ENCODE assay signal across 8 mouse cellular contexts in the genomic region with DNA sequence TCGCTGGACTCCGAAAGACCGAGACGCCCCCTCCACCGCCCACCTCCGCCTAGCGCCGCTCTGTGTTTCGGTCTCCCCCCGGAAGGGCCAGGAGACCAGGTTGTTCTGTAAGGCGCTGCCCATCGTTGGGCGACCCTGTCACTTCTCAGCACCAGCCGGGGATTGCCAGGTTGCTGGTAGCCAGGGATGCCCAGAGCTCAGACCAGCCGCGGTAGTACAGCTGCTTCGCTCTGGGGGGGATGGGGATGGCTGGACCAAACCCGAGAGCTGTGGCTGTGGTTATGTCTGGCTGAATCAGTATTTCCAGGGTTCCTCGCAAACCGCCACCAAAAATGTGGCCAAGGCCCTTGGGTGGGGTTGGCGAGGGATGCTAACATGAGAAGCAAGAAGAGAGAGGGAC. TPM values are rescaled to one million over a fixed set of nuclear protein-coding genes. Genes with fewer than 3 reads are reported as not detected.
DNase-seq lines count a peak whose midpoint lies in the region; ATAC-seq and TF ChIP-seq lines count a peak whose summit lies in the region.

No protein-coding gene starts in this region.

- DNase-seq in heart, postnatal 10 days = no peak
- DNase-seq in ES-E14 (ENCODE audit: low read depth, low spot score) = no peak
- no peak for DNase-seq in adrenal gland, adult (ENCODE audit: inconsistent age in 2 of 2, low spot score in 1 of 2)
- DNase-seq in layer of hippocampus, postnatal 36 days = no peak

- ATAC-seq in heart, embryonic 11.5 days (replicated peaks; ENCODE audit: insufficient number of reproducible peaks, low FRiP score, low TSS enrichment) = no peak
- ATAC-seq in forebrain, embryonic 16.5 days = peak; percentile 38
- ATAC-seq in megakaryocyte, adult 5-6 weeks (ENCODE audit: poor library complexity, severe bottlenecking) = peak; percentile 6; the same call in 1 of the 2 replicates
- no peak for ATAC-seq in granulocyte monocyte progenitor cell, adult 5-6 weeks (replicated peaks; ENCODE audit: poor library complexity, severe bottlenecking)

- in situ Hi-C loops in ES-E14 (cut with MboI; ENCODE audit: low sequenced_read_pairs in 2 of 2, unreplicated experiment in 2 of 2) = no loop called here

- H3K27me3 ChIP-seq in heart, embryonic 11.5 days (ENCODE audit: control insufficient read depth, insufficient read depth, low read length) = no peaks in the 10 kb centered on the region
- H3K27me3 ChIP-seq in forebrain, embryonic 16.5 days (replicated peaks; ENCODE audit: control insufficient read depth, insufficient read depth, low read length) = peaks cover 4% of the 10 kb centered on the region; the same call in 1 of the 2 replicates

- under 1% methylated on average over 21 of the region's 21 CpGs for WGBS in heart, embryonic 11.5 days (ENCODE audit: insufficient replicate concordance)
- under 1% methylated on average over 21 of the region's 21 CpGs for WGBS in forebrain, embryonic 16.5 days

- H3K4me1 ChIP-seq in heart, embryonic 11.5 days (ENCODE audit: control insufficient read depth, insufficient read depth, low read length) = peaks cover 13% of the 10 kb centered on the region
- peaks cover 0 to 3% of the 10 kb centered on the region in 2 experiments; a peak in 1 of 4 replicates for H3K4me1 ChIP-seq in ES-E14 (ENCODE audit: control insufficient read depth in 2 of 2, insufficient read depth in 2 of 2, low read length in 2 of 2, poor library complexity in 1 of 2)
- H3K4me1 ChIP-seq in forebrain, embryonic 16.5 days (replicated peaks; ENCODE audit: control insufficient read depth, insufficient read depth, low read length) = peaks cover 36% of the 10 kb centered on the region

- no peaks in the 10 kb centered on the region for H3K9me3 ChIP-seq in heart, embryonic 11.5 days (replicated peaks; ENCODE audit: control insufficient read depth, low read length)
- H3K9me3 ChIP-seq in ES-E14 (ENCODE audit: control insufficient read depth, insufficient read depth, low read depth, low read length) = no peaks in the 10 kb centered on the region
- no peaks in the 10 kb centered on the region for H3K9me3 ChIP-seq in forebrain, embryonic 16.5 days (ENCODE audit: control insufficient read depth, low read length)

- H3K4me2 ChIP-seq in heart, embryonic 11.5 days = peak overlapping the region; percentile 96
- peak overlapping the region; percentile 99 for H3K4me2 ChIP-seq in forebrain, embryonic 16.5 days (ENCODE audit: low read length)

- H3K9ac ChIP-seq in heart, embryonic 11.5 days (ENCODE audit: low read depth, low read length) = peak overlapping the region; percentile 61
- H3K9ac ChIP-seq in ES-E14 (ENCODE audit: insufficient read depth, low read depth, low read length, poor library complexity, severe bottlenecking) = peak overlapping the region; percentile 68
- H3K9ac ChIP-seq in forebrain, embryonic 16.5 days (replicated peaks; ENCODE audit: low read depth, low read length) = peak overlapping the region; percentile 72

- no peak overlapping the region for H3K27ac ChIP-seq in heart, embryonic 11.5 days (ENCODE audit: low read depth, low read length)
- no peak overlapping the region for H3K27ac ChIP-seq in ES-E14 (ENCODE audit: insufficient read depth, low read depth, low read length, poor library complexity, severe bottlenecking)
- peak overlapping the region; percentile 60 for H3K27ac ChIP-seq in forebrain, embryonic 16.5 days (ENCODE audit: low read length)

- intact Hi-C loops in heart, postnatal 10 days (cut with DNase I) = no loop called here

- no peaks in the 10 kb centered on the region for H3K36me3 ChIP-seq in heart, embryonic 11.5 days (ENCODE audit: control insufficient read depth, insufficient read depth, low read length)
- no peaks in the 10 kb centered on the region for H3K36me3 ChIP-seq in ES-E14 (ENCODE audit: control insufficient read depth, insufficient read depth, low read length, poor library complexity, severe bottlenecking)
- H3K36me3 ChIP-seq in forebrain, embryonic 16.5 days (ENCODE audit: control insufficient read depth, insufficient read depth) = no peaks in the 10 kb centered on the region

- peak overlapping the region; percentile 71 for H3K4me3 ChIP-seq in heart, embryonic 11.5 days (ENCODE audit: low read depth, low read length)
- peak overlapping the region; percentile 76 for H3K4me3 ChIP-seq in ES-E14 (ENCODE audit: insufficient read depth in 1 of 2, low read depth in 1 of 2, low read length in 2 of 2, poor library complexity in 1 of 2, severe bottlenecking in 1 of 2)
- H3K4me3 ChIP-seq in forebrain, embryonic 16.5 days (replicated peaks; ENCODE audit: low read length) = peak overlapping the region; percentile 72

TF ChIP-seq in ES-E14, 5 proteins besides CTCF, POLR2A, EP300 and RAD21:
- TF ChIP-seq HCFC1 (IDR thresholded peaks at IDR 0.05; ENCODE audit: borderline replicate concordance, insufficient read depth, low read length) (no peak), MAFK (IDR thresholded peaks at IDR 0.05; ENCODE audit: insufficient read depth, low read depth, low read length) (no peak), ZNF384 (IDR thresholded peaks at IDR 0.05; ENCODE audit: low read depth, low read length) (no peak), CHD2 (IDR thresholded peaks at IDR 0.05; ENCODE audit: low read depth, low read length) (no peak)

RNA-seq across cellular contexts. Expression of a gene that starts 0.5 kb away (rescaled TPM):
- 8.6 and 9.3 TPM in 2 replicates for polyA plus RNA-seq in heart, embryonic 11.5 days (2014; fragmentation: Nextera tagmentation; extraction: Ambion mirVana)
- total RNA-seq in heart, postnatal 10 days (2021) = 10 to 100 TPM; 32.0 to 37.7 TPM
- 5.9 and 6.1 TPM in 2 replicates for total RNA-seq in ES-E14 (2012; rRNA removed)
- polyA plus RNA-seq in forebrain, embryonic 16.5 days (2015; fragmentation: Nextera tagmentation; extraction: Ambion mirVana) = 2.3 and 2.9 TPM in 2 replicates
- 28.0 and 33.1 TPM in 2 replicates for total RNA-seq in megakaryocyte, adult 5-6 weeks (2015)
- 14.1 and 16.9 TPM in 2 replicates for total RNA-seq in megakaryocyte, adult 5-6 weeks (2017)
- total RNA-seq in granulocyte monocyte progenitor cell, adult 5-6 weeks (2014; fragmentation: Nextera tagmentation) = 9.5 and 11.6 TPM in 2 replicates
- 4.8 and 5.1 TPM in 2 replicates for total RNA-seq in granulocyte monocyte progenitor cell, adult 5-6 weeks (2017)
- total RNA-seq in layer of hippocampus, postnatal 36 days (2021) = 10 to 100 TPM; 21.6 to 23.8 TPM

Comparison
In these comparisons a context has a peak if more than half of its experiments do, and no peak if none do; other contexts are left out.
1. ATAC-seq: peak in forebrain, embryonic 16.5 days (single experiment) and megakaryocyte, adult 5-6 weeks (single experiment); none in heart, embryonic 11.5 days (single experiment) and granulocyte monocyte progenitor cell, adult 5-6 weeks (single experiment).
2. Peak in every context shown above with its lines, with median percentiles within 50 percentile points of each other: H3K4me3 ChIP-seq and H3K9ac ChIP-seq.